Mouse (Mus musculus): ENCODE results near the gene Susd1.

Gene Susd1

GRCm38 (mm10) chr4:59437990-59438854 lies at the start of gene Susd1:
Susd1 (minus strand) TSS chr4:59438633.
- peak; percentile 88 for DNase-seq

- DNase-seq = no peak
These were observed 32.9 kb upstream of the Susd1 start for GRCm38 (mm10) chr4:59471306-59471705.

GRCm38 (mm10) chr4:59465449-59465848 lies 27.0 kb upstream of the Susd1 start:
- DNase-seq = no peak

- DNase-seq = no peak
These were observed 26.2 kb upstream of the Susd1 start for GRCm38 (mm10) chr4:59464661-59465060.

- no peak for DNase-seq
These were observed 24.1 kb upstream of the Susd1 start for GRCm38 (mm10) chr4:59462494-59462893.

GRCm38 (mm10) chr4:59461116-59461727 lies 22.8 kb upstream of the Susd1 start:
- DNase-seq = no peak

- DNase-seq = no peak
These were observed 21.0 kb upstream of the Susd1 start for GRCm38 (mm10) chr4:59459216-59459955.

- DNase-seq = peak; percentile 49
These were observed 19.5 kb upstream of the Susd1 start for GRCm38 (mm10) chr4:59457941-59458340.

GRCm38 (mm10) chr4:59457091-59457490 lies 18.7 kb upstream of the Susd1 start:
- DNase-seq = no peak

- no peak for DNase-seq
These were observed 17.0 kb upstream of the Susd1 start for GRCm38 (mm10) chr4:59455465-59455864.

- no peak for DNase-seq
These were observed 15.6 kb upstream of the Susd1 start for GRCm38 (mm10) chr4:59454046-59454445.

GRCm38 (mm10) chr4:59452503-59452933 lies 14.1 kb upstream of the Susd1 start:
- DNase-seq = no peak

GRCm38 (mm10) chr4:59450906-59451305 lies 12.5 kb upstream of the Susd1 start:
- no peak for DNase-seq

- no peak for DNase-seq
These were observed 11.9 kb upstream of the Susd1 start for GRCm38 (mm10) chr4:59450234-59450854.

GRCm38 (mm10) chr4:59447296-59447695 lies 8.9 kb upstream of the Susd1 start:
- DNase-seq = no peak

- peak; percentile 43 for DNase-seq
These were observed 7.1 kb upstream of the Susd1 start for GRCm38 (mm10) chr4:59445516-59445915.

GRCm38 (mm10) chr4:59444994-59445393 lies 6.6 kb upstream of the Susd1 start:
- no peak for DNase-seq

- no peak for DNase-seq
These were observed 5.7 kb upstream of the Susd1 start for GRCm38 (mm10) chr4:59444085-59444484.

GRCm38 (mm10) chr4:59441265-59441664 lies 2.8 kb upstream of the Susd1 start:
- no peak for DNase-seq

GRCm38 (mm10) chr4:59439960-59440359 lies 1.5 kb upstream of the Susd1 start:
- peak; percentile 66 for DNase-seq

- DNase-seq = peak; percentile 33
These were observed 608 bp upstream of the Susd1 start for GRCm38 (mm10) chr4:59439041-59439440.

- DNase-seq = peak; percentile 32
These were observed 2.5 kb downstream of the Susd1 start for GRCm38 (mm10) chr4:59435951-59436350.

- DNase-seq = no peak
These were observed 4.4 kb downstream of the Susd1 start for GRCm38 (mm10) chr4:59434039-59434438.
